Mouse (Mus musculus) Muller cell, postnatal 12 days (primary cell): ENCODE measurements around the gene Tmem252.
A peak's percentile ranks its signal among the peaks of the same experiment; 100 is the strongest.
"Not testable (repeated sequence)": the region's sequence is repeated elsewhere in the genome, so short reads cannot be mapped to it uniquely, and the experiment has no call there.

Experiments used
- DNase-seq: peaks from one replicate; pipeline ENCODE4 v3.0.0-alpha.2; 2015; ENCODE audit errors: inconsistent ontology term

Gene Tmem252

GRCm38 (mm10) chr19:24677242-24677984 is 3.6 kb downstream of the Tmem252 start:
- DNase-seq, result no peak

- no peak for DNase-seq
Observed at GRCm38 (mm10) chr19:24683016-24683720, 9.4 kb downstream of the Tmem252 start.

- no peak for DNase-seq
Observed at GRCm38 (mm10) chr19:24686411-24686810, 12.6 kb downstream of the Tmem252 start.

- DNase-seq, result no peak
Observed at GRCm38 (mm10) chr19:24688327-24688726, 14.5 kb downstream of the Tmem252 start.

GRCm38 (mm10) chr19:24689531-24689930 is 15.7 kb downstream of the Tmem252 start:
- no peak for DNase-seq

- no peak for DNase-seq
Observed at GRCm38 (mm10) chr19:24692691-24693090, 18.9 kb downstream of the Tmem252 start.

GRCm38 (mm10) chr19:24697946-24698345 is 24.1 kb downstream of the Tmem252 start:
- DNase-seq, result no peak

GRCm38 (mm10) chr19:24698651-24699050 is 24.8 kb downstream of the Tmem252 start:
- no peak for DNase-seq

- DNase-seq, result no peak
Observed at GRCm38 (mm10) chr19:24699196-24699595, 25.4 kb downstream of the Tmem252 start.

- DNase-seq, result no peak
Observed at GRCm38 (mm10) chr19:24699910-24700309, 26.1 kb downstream of the Tmem252 start.

GRCm38 (mm10) chr19:24700664-24701063 is 26.9 kb downstream of the Tmem252 start:
- DNase-seq, result no peak

GRCm38 (mm10) chr19:24701716-24702115 is 27.9 kb downstream of the Tmem252 start:
- DNase-seq, result peak; percentile 19

- not testable (repeated sequence) for DNase-seq
Observed at GRCm38 (mm10) chr19:24703168-24703567, 29.4 kb downstream of the Tmem252 start.

GRCm38 (mm10) chr19:24703680-24704079 is 29.9 kb downstream of the Tmem252 start:
- DNase-seq, result no peak

GRCm38 (mm10) chr19:24704326-24704725 is 30.5 kb downstream of the Tmem252 start:
- no peak for DNase-seq

GRCm38 (mm10) chr19:24705395-24705794 is 31.6 kb downstream of the Tmem252 start:
- no peak for DNase-seq

- no peak for DNase-seq
Observed at GRCm38 (mm10) chr19:24707071-24707906, 33.5 kb downstream of the Tmem252 start.

GRCm38 (mm10) chr19:24708032-24708431 is 34.2 kb downstream of the Tmem252 start:
- DNase-seq, result no peak

GRCm38 (mm10) chr19:24716303-24717097 is 42.7 kb downstream of the Tmem252 start:
- no peak for DNase-seq

GRCm38 (mm10) chr19:24718021-24718420 is 44.2 kb downstream of the Tmem252 start:
- peak; percentile 72 for DNase-seq

GRCm38 (mm10) chr19:24719504-24719903 is 45.7 kb downstream of the Tmem252 start:
- DNase-seq, result peak; percentile 62
